Mouse (Mus musculus) hindbrain, embryonic 14.5 days (tissue): ENCODE measurements at regions not wholly inside any gene's neighbourhood (a gene's known extent, or its start where the extent isn't known, plus 50 kb on each side); places are given as distances from the start of the nearest gene placed in this dataset.
"Not testable (repeated sequence)": the region's sequence is repeated elsewhere in the genome, so short reads cannot be mapped to it uniquely, and the experiment has no call there.

Experiments
- ATAC-seq: fragments of 200-750 bp; cut with Nextera tagmentation; 2 replicates; pipeline ENCODE4 v1.8.0; 2017; ENCODE audit warnings: moderate number of reproducible peaks, mild to moderate bottlenecking, moderate TSS enrichment, moderate library complexity; ENCODE audit not compliant: low FRiP score
- DNase-seq: peaks from one replicate; pipeline ENCODE4 v3.0.0-alpha.2; 2015; ENCODE audit warnings: low spot score
- H3K27ac ChIP-seq: fragments of 300-500 bp; sonication (generic); 2 replicates; pipeline ENCODE4 v1.5.1; 2014; ENCODE audit warnings: mild to moderate bottlenecking, moderate library complexity
- H3K27me3 ChIP-seq: fragments of 300-500 bp; sonication (generic); 2 replicates; pipeline ENCODE4 v1.6.1; 2014; ENCODE audit warnings: mild to moderate bottlenecking, low read length, mixed read lengths; ENCODE audit not compliant: control insufficient read depth, insufficient read depth
- H3K36me3 ChIP-seq: fragments of 300-500 bp; sonication (generic); replicated peaks from 2 replicates; pipeline ENCODE4 v1.6.1; 2014; ENCODE audit not compliant: control insufficient read depth, insufficient read depth
- H3K4me1 ChIP-seq: fragments of 300-500 bp; sonication (generic); replicated peaks from 2 replicates; pipeline ENCODE4 v1.6.1; 2014; ENCODE audit warnings: antibody characterized with exemption, low read length, mixed read lengths; ENCODE audit not compliant: control insufficient read depth, insufficient read depth
- H3K4me2 ChIP-seq: fragments of 300-500 bp; sonication (generic); replicated peaks from 2 replicates; pipeline ENCODE4 v1.6.1; 2014; ENCODE audit warnings: mild to moderate bottlenecking, moderate library complexity
- H3K4me3 ChIP-seq: fragments of 300-500 bp; sonication (generic); replicated peaks from 2 replicates; pipeline ENCODE4 v1.5.1; 2014; ENCODE audit warnings: mild to moderate bottlenecking, low read length
- H3K9ac ChIP-seq: fragments of 300-500 bp; sonication (generic); 2 replicates; pipeline ENCODE4 v1.6.1; 2014
- H3K9me3 ChIP-seq: fragments of 300-500 bp; sonication (generic); 2 replicates; pipeline ENCODE4 v1.6.1; 2016; ENCODE audit warnings: low read length; ENCODE audit not compliant: control insufficient read depth
- WGBS: fragments of 180-500 bp; shearing (Covaris S2); extraction: QIAGEN DNeasy Blood & Tissue Kit; methylation state at CpG from one replicate; pipeline ENCODE4 v1.1.7; 2014; 5-methylcytosine and 5-hydroxymethylcytosine counted together

GRCm38 (mm10) chr1:168676418-168677413 is 244.6 kb upstream of the Pbx1 start:
- 21% methylated on average over 29 of the region's 29 CpGs for WGBS
- peak; percentile 84 for ATAC-seq

GRCm38 (mm10) chr1:168675741-168676140 is 243.7 kb upstream of the Pbx1 start:
- Histone ChIP-seq H3K4me2 (peak overlapping the region; percentile 58), H3K4me3 (no peak overlapping the region), H3K4me1 (0 out of 2 replicates have a peak, but pooled peaks cover 8% of the 10 kb centered on the region), H3K9me3 (no peaks in the 10 kb centered on the region), H3K27ac (peak overlapping the region; percentile 71; the same call in 1 of the 2 replicates), H3K9ac (no peak overlapping the region), H3K36me3 (no peaks in the 10 kb centered on the region), H3K27me3 (no peaks in the 10 kb centered on the region)
- 65% methylated on average over 10 of the region's 10 CpGs for WGBS
- DNase-seq (no peak), ATAC-seq (no peak)

More at GRCm38 (mm10) chr1:168676418-168677413, 244.6 kb upstream of the Pbx1 start:
- H3K4me1 ChIP-seq = peaks cover 8% of the 10 kb centered on the region; the same call in 1 of the 2 replicates
- DNase-seq = peak; percentile 72
- peak overlapping the region; percentile 58 for H3K4me2 ChIP-seq
- peak overlapping the region; percentile 30 for H3K4me3 ChIP-seq
- H3K27me3 ChIP-seq = no peaks in the 10 kb centered on the region
- H3K27ac ChIP-seq = peak overlapping the region; percentile 71
- peak overlapping the region; percentile 46 for H3K9ac ChIP-seq
- H3K9me3 ChIP-seq = no peaks in the 10 kb centered on the region
- H3K36me3 ChIP-seq = no peaks in the 10 kb centered on the region

GRCm38 (mm10) chr1:168662755-168663284 is 230.8 kb upstream of the Pbx1 start:
- 17% methylated on average over 11 of the region's 11 CpGs for WGBS
- H3K27ac ChIP-seq = peak overlapping the region; percentile 3
- 0 out of 2 replicates have a peak overlapping the region, but pooled peaks have one; percentile 2 for H3K4me2 ChIP-seq
- DNase-seq = peak; percentile 49
- peak; percentile 75 for ATAC-seq
- H3K36me3 ChIP-seq = no peaks in the 10 kb centered on the region
- H3K27me3 ChIP-seq = no peaks in the 10 kb centered on the region
- no peak overlapping the region for H3K4me3 ChIP-seq
- no peaks in the 10 kb centered on the region for H3K9me3 ChIP-seq
- H3K9ac ChIP-seq = no peak overlapping the region; the same call in 1 of the 2 replicates
- H3K4me1 ChIP-seq = peaks cover 17% of the 10 kb centered on the region

GRCm38 (mm10) chr1:168660956-168661355 is 228.9 kb upstream of the Pbx1 start:
- H3K9me3 ChIP-seq = no peaks in the 10 kb centered on the region
- H3K27me3 ChIP-seq = no peaks in the 10 kb centered on the region
- H3K9ac ChIP-seq = no peak overlapping the region
- no peak overlapping the region for H3K27ac ChIP-seq
- no peak overlapping the region for H3K4me2 ChIP-seq
- H3K4me1 ChIP-seq = peaks cover 17% of the 10 kb centered on the region
- no peak for DNase-seq
- WGBS = 65% methylated on average over 7 of the region's 7 CpGs
- no peaks in the 10 kb centered on the region for H3K36me3 ChIP-seq
- H3K4me3 ChIP-seq = no peak overlapping the region
- ATAC-seq = no peak

GRCm38 (mm10) chr1:168659578-168659977 is 227.5 kb upstream of the Pbx1 start:
- Histone ChIP-seq H3K9ac (no peak overlapping the region), H3K27me3 (no peaks in the 10 kb centered on the region), H3K9me3 (no peaks in the 10 kb centered on the region), H3K4me1 (peaks cover 17% of the 10 kb centered on the region), H3K27ac (no peak overlapping the region), H3K36me3 (no peaks in the 10 kb centered on the region), H3K4me2 (no peak overlapping the region), H3K4me3 (no peak overlapping the region)
- DNase-seq = no peak
- 87% methylated on average over 5 of the region's 5 CpGs for WGBS
- ATAC-seq = no peak

GRCm38 (mm10) chr1:168632837-168633236 is 200.8 kb upstream of the Pbx1 start:
- no peak overlapping the region for H3K27ac ChIP-seq
- H3K4me2 ChIP-seq = no peak overlapping the region
- ATAC-seq (no peak), DNase-seq (no peak)
- H3K9ac ChIP-seq = no peak overlapping the region
- H3K4me1 ChIP-seq = no peaks in the 10 kb centered on the region
- H3K27me3 ChIP-seq = no peaks in the 10 kb centered on the region
- no peaks in the 10 kb centered on the region for H3K36me3 ChIP-seq
- no peak overlapping the region for H3K4me3 ChIP-seq
- 93% methylated on average over 2 of the region's 2 CpGs for WGBS
- no peaks in the 10 kb centered on the region for H3K9me3 ChIP-seq

- WGBS = 77% methylated on average over 2 of the region's 2 CpGs
- no peak overlapping the region for H3K27ac ChIP-seq
- no peaks in the 10 kb centered on the region for H3K4me1 ChIP-seq
- H3K4me2 ChIP-seq = no peak overlapping the region
- no peaks in the 10 kb centered on the region for H3K9me3 ChIP-seq
- no peak overlapping the region for H3K4me3 ChIP-seq
- H3K9ac ChIP-seq = no peak overlapping the region
- DNase-seq = peak; percentile 21
- no peak for ATAC-seq
- H3K36me3 ChIP-seq = no peaks in the 10 kb centered on the region
- H3K27me3 ChIP-seq = no peaks in the 10 kb centered on the region
Observed at GRCm38 (mm10) chr1:168631979-168632378, 199.9 kb upstream of the Pbx1 start.

- not testable (repeated sequence) for H3K4me2 ChIP-seq, H3K9ac ChIP-seq, H3K36me3 ChIP-seq, DNase-seq, ATAC-seq, H3K9me3 ChIP-seq, H3K4me3 ChIP-seq, H3K27me3 ChIP-seq, H3K27ac ChIP-seq
- H3K4me1 ChIP-seq = peaks cover 19% of the 10 kb centered on the region
- 69% methylated on average over 2 of the region's 3 CpGs for WGBS
Observed at GRCm38 (mm10) chr1:168601967-168602366, 169.9 kb upstream of the Pbx1 start.

- WGBS = 85% methylated on average over 6 of the region's 6 CpGs
Observed at GRCm38 (mm10) chr1:168600461-168601160, 168.5 kb upstream of the Pbx1 start.

More at GRCm38 (mm10) chr1:168600461-168601160, 168.5 kb upstream of the Pbx1 start:
- no peak overlapping the region for H3K27ac ChIP-seq
- H3K4me3 ChIP-seq = no peak overlapping the region
- H3K4me1 ChIP-seq = peaks cover 19% of the 10 kb centered on the region
- DNase-seq (no peak), ATAC-seq (no peak)
- H3K9me3 ChIP-seq = no peaks in the 10 kb centered on the region
- no peak overlapping the region for H3K9ac ChIP-seq
- H3K4me2 ChIP-seq = no peak overlapping the region
- no peaks in the 10 kb centered on the region for H3K36me3 ChIP-seq
- H3K27me3 ChIP-seq = no peaks in the 10 kb centered on the region
